Mouse (Mus musculus) hindbrain, postnatal 0 days (tissue): ENCODE measurements around the gene Gpa33. TPM values are rescaled to one million over a fixed set of nuclear protein-coding genes. Genes with fewer than 3 reads are reported as not detected.
A peak's percentile ranks its signal among the peaks of the same experiment; 100 is the strongest.

Experiments
- ATAC-seq: fragments of 200-750 bp; cut with Nextera tagmentation; 2 replicates; pipeline ENCODE4 v1.8.0; 2017; ENCODE audit warnings: mild to moderate bottlenecking, moderate TSS enrichment, moderate library complexity
- DNase-seq: peaks from one replicate; pipeline ENCODE4 v3.0.0-alpha.2; 2015; ENCODE audit warnings: low spot score
- H3K27ac ChIP-seq: fragments of 300-500 bp; sonication (generic); 2 replicates; pipeline ENCODE4 v1.5.1; 2014; ENCODE audit warnings: mild to moderate bottlenecking
- H3K27me3 ChIP-seq: fragments of 300-500 bp; sonication (generic); 2 replicates; pipeline ENCODE4 v1.6.1; 2014; ENCODE audit warnings: low read length, mixed read lengths; ENCODE audit not compliant: insufficient read depth
- H3K36me3 ChIP-seq: fragments of 300-500 bp; sonication (generic); 2 replicates; pipeline ENCODE4 v1.6.1; 2014; ENCODE audit warnings: low read length, mixed read lengths; ENCODE audit not compliant: insufficient read depth
- H3K4me1 ChIP-seq: fragments of 300-500 bp; sonication (generic); 2 replicates; pipeline ENCODE4 v1.6.1; 2014; ENCODE audit warnings: antibody characterized with exemption, low read length, mixed read lengths; ENCODE audit not compliant: insufficient read depth
- H3K4me2 ChIP-seq: fragments of 300-500 bp; sonication (generic); 2 replicates; pipeline ENCODE4 v1.6.1; 2014; ENCODE audit warnings: low read depth, mild to moderate bottlenecking, low read length, moderate library complexity, mixed read lengths
- H3K4me3 ChIP-seq: fragments of 300-500 bp; sonication (generic); 2 replicates; pipeline ENCODE4 v1.5.1; 2014; ENCODE audit warnings: low read length
- H3K9ac ChIP-seq: fragments of 300-500 bp; sonication (generic); replicated peaks from 2 replicates; pipeline ENCODE4 v1.6.1; 2014; ENCODE audit warnings: mild to moderate bottlenecking, low read length, moderate library complexity, mixed read lengths
- H3K9me3 ChIP-seq: fragments of 300-500 bp; sonication (generic); 2 replicates; pipeline ENCODE4 v1.6.1; 2016; ENCODE audit warnings: low read length, mixed read lengths
- CTCF ChIP-seq: IDR thresholded peaks from 2 replicates; pipeline ENCODE4 v1.5.1; 2016; ENCODE audit warnings: antibody characterized with exemption, control low read depth, low read depth
- WGBS: fragments of 180-500 bp; shearing (Covaris S2); extraction: QIAGEN DNeasy Blood & Tissue Kit; methylation state at CpG from one replicate; pipeline ENCODE4 v1.1.7; 2014; 5-methylcytosine and 5-hydroxymethylcytosine counted together
- polyA plus RNA-seq: library from polyadenylated mRNA; unstranded; fragments of >200 nt; fragmentation: Nextera tagmentation; extraction: Ambion mirVana; gene quantifications from 2 replicates; pipeline ENCODE4 v1.2.1, GENCODE M21; 2015
- total RNA-seq: library from RNA; depleted of rRNA; stranded (reverse); fragments of >200 nt; gene quantifications from 2 replicates; pipeline ENCODE4 v1.2.3, GENCODE M21; 2014

Gpa33 gene
- total and polyA plus RNA-seq, 2 experiments from 2014 or later: 0.09 TPM; not detected in 1

- Histone ChIP-seq H3K9ac (no peak overlapping the region), H3K27me3 (no peaks in the 10 kb centered on the region), H3K27ac (no peak overlapping the region), H3K4me2 (no peak overlapping the region), H3K4me3 (no peak overlapping the region), H3K9me3 (no peaks in the 10 kb centered on the region), H3K36me3 (no peaks in the 10 kb centered on the region), H3K4me1 (no peaks in the 10 kb centered on the region)
- no peak for DNase-seq
- no peak for TF ChIP-seq CTCF
- 71% methylated on average over 3 of the region's 3 CpGs for WGBS
- ATAC-seq: no peak
Measured at GRCm38 (mm10) chr1:166172992-166173391, 43.0 kb downstream of the Gpa33 start.

- Histone ChIP-seq H3K9ac (no peak overlapping the region), H3K4me2 (no peak overlapping the region), H3K27ac (no peak overlapping the region), H3K4me1 (no peaks in the 10 kb centered on the region), H3K27me3 (no peaks in the 10 kb centered on the region), H3K36me3 (no peaks in the 10 kb centered on the region), H3K9me3 (no peaks in the 10 kb centered on the region), H3K4me3 (no peak overlapping the region)
- DNase-seq (no peak), ATAC-seq (no peak)
- 70% methylated on average over 9 of the region's 9 CpGs for WGBS
- TF ChIP-seq CTCF: no peak
Measured at GRCm38 (mm10) chr1:166173621-166174020, 43.6 kb downstream of the Gpa33 start.

- TF ChIP-seq CTCF: peak; percentile 31
- no peak overlapping the region for H3K4me3 ChIP-seq
- H3K27ac ChIP-seq: no peak overlapping the region
- no peak overlapping the region for H3K4me2 ChIP-seq
- no peak for DNase-seq
- no peak overlapping the region for H3K9ac ChIP-seq
- H3K9me3 ChIP-seq: no peaks in the 10 kb centered on the region
- no peaks in the 10 kb centered on the region; the same call in 1 of the 2 replicates for H3K4me1 ChIP-seq
- no peaks in the 10 kb centered on the region for H3K27me3 ChIP-seq
- no peaks in the 10 kb centered on the region for H3K36me3 ChIP-seq
- 94% methylated on average over 7 of the region's 7 CpGs for WGBS
- no peak for ATAC-seq
Measured at GRCm38 (mm10) chr1:166181510-166181909, 51.5 kb downstream of the Gpa33 start.

- no peak for TF ChIP-seq CTCF
- no peak overlapping the region for H3K27ac ChIP-seq
- WGBS: 33% methylated on average over 10 of the region's 10 CpGs
- ATAC-seq (no peak), DNase-seq (peak; percentile 48)
- H3K9ac ChIP-seq: no peak overlapping the region
- H3K4me1 ChIP-seq: no peaks in the 10 kb centered on the region; the same call in 1 of the 2 replicates
- no peak overlapping the region for H3K4me2 ChIP-seq
- H3K9me3 ChIP-seq: no peaks in the 10 kb centered on the region
- no peaks in the 10 kb centered on the region for H3K36me3 ChIP-seq
- H3K4me3 ChIP-seq: no peak overlapping the region
- no peaks in the 10 kb centered on the region for H3K27me3 ChIP-seq
Measured at GRCm38 (mm10) chr1:166182952-166183627, 53.1 kb downstream of the Gpa33 start.

- Histone ChIP-seq H3K9ac (no peak overlapping the region), H3K4me2 (no peak overlapping the region), H3K4me3 (no peak overlapping the region), H3K27me3 (no peaks in the 10 kb centered on the region), H3K27ac (peak overlapping the region; percentile 22), H3K9me3 (no peaks in the 10 kb centered on the region), H3K4me1 (no peaks in the 10 kb centered on the region; the same call in 1 of the 2 replicates), H3K36me3 (no peaks in the 10 kb centered on the region)
- no peak for ATAC-seq
- WGBS: 76% methylated on average over 22 of the region's 22 CpGs
- no peak for DNase-seq
- no peak for TF ChIP-seq CTCF
Measured at GRCm38 (mm10) chr1:166184391-166185229, 54.6 kb downstream of the Gpa33 start.

- Histone ChIP-seq H3K4me1 (no peaks in the 10 kb centered on the region; the same call in 1 of the 2 replicates), H3K9me3 (no peaks in the 10 kb centered on the region), H3K4me2 (no peak overlapping the region), H3K4me3 (no peak overlapping the region), H3K36me3 (no peaks in the 10 kb centered on the region), H3K27ac (no peak overlapping the region), H3K27me3 (no peaks in the 10 kb centered on the region), H3K9ac (no peak overlapping the region)
- no peak for TF ChIP-seq CTCF
- no peak for ATAC-seq
- 54% methylated on average over 5 of the region's 5 CpGs for WGBS
- DNase-seq: no peak
Measured at GRCm38 (mm10) chr1:166185357-166185756, 55.3 kb downstream of the Gpa33 start.
